ENCODE assay signal across 26 mouse cellular contexts in genomic region chr5:96981987-96982386, GRCm38 (mm10). TPM values are rescaled to one million over a fixed set of nuclear protein-coding genes. Genes with fewer than 3 reads are reported as not detected.
DNase-seq lines count a peak whose midpoint lies in the region; ATAC-seq and TF ChIP-seq lines count a peak whose summit lies in the region.
"Had no signal": no experiment of that assay in that cellular context is flagged by ENCODE, and none has a peak within 500 bp of the region (broad histone marks: within the 10 kb centered on the region; RNA-seq: fewer than 3 reads in every experiment).

No protein-coding gene starts in this region.

- H3K4me2 ChIP-seq in heart, embryonic 11.5 days: no peak overlapping the region
- H3K4me2 ChIP-seq in liver, embryonic 13.5 days: no peak overlapping the region
- no peak overlapping the region for H3K4me2 ChIP-seq in liver, postnatal 0 days (ENCODE audit: low read depth, low read length)
- H3K4me2 ChIP-seq in forebrain, embryonic 12.5 days: no peak overlapping the region
- H3K4me2 ChIP-seq: embryonic facial prominence, embryonic 15.5 days; forebrain, embryonic 13.5 days; hindbrain, embryonic 12.5 days; midbrain, embryonic 13.5 days; neural tube, embryonic 13.5 days had no signal

- no peaks in the 10 kb centered on the region for H3K9me3 ChIP-seq in heart, embryonic 11.5 days (replicated peaks; ENCODE audit: control insufficient read depth, low read length)
- H3K9me3 ChIP-seq in liver, embryonic 13.5 days (replicated peaks): no peaks in the 10 kb centered on the region
- no peaks in the 10 kb centered on the region for H3K9me3 ChIP-seq in liver, postnatal 0 days (ENCODE audit: low read length)
- H3K9me3 ChIP-seq in limb, embryonic 10.5 days (replicated peaks): no peaks in the 10 kb centered on the region
- H3K9me3 ChIP-seq in forebrain, embryonic 12.5 days: no peaks in the 10 kb centered on the region
- H3K9me3 ChIP-seq: embryonic facial prominence, embryonic 10.5 days; embryonic facial prominence, embryonic 15.5 days; forebrain, embryonic 13.5 days; G1E; heart, embryonic 15.5 days; hindbrain, embryonic 12.5 days; midbrain, embryonic 13.5 days; neural tube, embryonic 13.5 days had no signal

- peaks cover 4% of the 10 kb centered on the region for H3K27me3 ChIP-seq in heart, embryonic 11.5 days (ENCODE audit: control insufficient read depth, insufficient read depth, low read length)
- H3K27me3 ChIP-seq in liver, embryonic 13.5 days: peaks cover 18% of the 10 kb centered on the region
- peaks cover 4% of the 10 kb centered on the region; the same call in 1 of the 2 replicates for H3K27me3 ChIP-seq in liver, postnatal 0 days (ENCODE audit: insufficient read depth, low read length)
- peaks cover 12% of the 10 kb centered on the region; the same call in 1 of the 2 replicates for H3K27me3 ChIP-seq in limb, embryonic 10.5 days (ENCODE audit: low read depth, poor library complexity, severe bottlenecking)
- H3K27me3 ChIP-seq in forebrain, embryonic 12.5 days: 0 out of 2 replicates have a peak, but pooled peaks cover 4% of the 10 kb centered on the region
- no peaks in the 10 kb centered on the region for H3K27me3 ChIP-seq in thymus, adult 2 months (ENCODE audit: control insufficient read depth, insufficient read depth, low read length)
- H3K27me3 ChIP-seq: embryonic facial prominence, embryonic 15.5 days; forebrain, embryonic 13.5 days; heart, embryonic 15.5 days; hindbrain, embryonic 12.5 days; midbrain, embryonic 13.5 days; neural tube, embryonic 13.5 days had no signal

- TF ChIP-seq EP300 in liver, postnatal 0 days (IDR thresholded peaks at IDR 0.05; ENCODE audit: low read depth): no peak

- WGBS in heart, embryonic 11.5 days (ENCODE audit: insufficient replicate concordance): 71% methylated on average over 3 of the region's 3 CpGs
- WGBS in liver, embryonic 13.5 days (ENCODE audit: insufficient replicate concordance): 53% methylated on average over 3 of the region's 3 CpGs
- 53% methylated on average over 3 of the region's 3 CpGs for WGBS in liver, postnatal 0 days (ENCODE audit: insufficient replicate concordance)
- WGBS in limb, embryonic 10.5 days: 89% methylated on average over 3 of the region's 3 CpGs
- 82% methylated on average over 3 of the region's 3 CpGs for WGBS in forebrain, embryonic 12.5 days
- 91% methylated on average over 3 of the region's 3 CpGs for WGBS in thymus, adult 2 months

- TF ChIP-seq CTCF in liver, postnatal 0 days (IDR thresholded peaks at IDR 0.05; ENCODE audit: low read depth): no peak
- TF ChIP-seq CTCF in thymus, adult 2 months (IDR thresholded peaks at IDR 0.05; ENCODE audit: borderline replicate concordance, control insufficient read depth, extremely low read depth, insufficient read depth, low read length, poor library complexity): no peak

- H3K9ac ChIP-seq in heart, embryonic 11.5 days (ENCODE audit: low read depth, low read length): no peak overlapping the region
- H3K9ac ChIP-seq in liver, embryonic 13.5 days: no peak overlapping the region
- no peak overlapping the region for H3K9ac ChIP-seq in liver, postnatal 0 days (replicated peaks)
- no peak overlapping the region for H3K9ac ChIP-seq in forebrain, embryonic 12.5 days
- H3K9ac ChIP-seq: embryonic facial prominence, embryonic 15.5 days; forebrain, embryonic 13.5 days; heart, embryonic 15.5 days; hindbrain, embryonic 12.5 days; midbrain, embryonic 13.5 days; neural tube, embryonic 13.5 days had no signal

- no peak overlapping the region for H3K4me3 ChIP-seq in heart, embryonic 11.5 days (ENCODE audit: low read depth, low read length)
- no peak overlapping the region for H3K4me3 ChIP-seq in liver, embryonic 13.5 days (replicated peaks)
- H3K4me3 ChIP-seq in liver, postnatal 0 days (ENCODE audit: low read depth, low read length): no peak overlapping the region
- no peak overlapping the region for H3K4me3 ChIP-seq in limb, embryonic 10.5 days
- H3K4me3 ChIP-seq in forebrain, embryonic 12.5 days (replicated peaks): no peak overlapping the region
- no peak overlapping the region for H3K4me3 ChIP-seq in thymus, adult 2 months (ENCODE audit: control insufficient read depth, insufficient read depth, low read length)
- H3K4me3 ChIP-seq: embryonic facial prominence, embryonic 10.5 days; embryonic facial prominence, embryonic 15.5 days; forebrain, embryonic 13.5 days; heart, embryonic 15.5 days; hindbrain, embryonic 12.5 days; midbrain, embryonic 13.5 days; neural tube, embryonic 13.5 days had no signal

- peak; percentile 4 for DNase-seq in heart, adult 11 months
- no peak for DNase-seq in liver, embryonic 13.5 days
- no peak for DNase-seq in liver, postnatal 0 days
- peak; percentile 20 for DNase-seq in limb, embryonic 10.5 days (ENCODE audit: low spot score)
- DNase-seq in thymus, adult 2 months: no peak
- DNase-seq: adrenal gland, adult 8-10 months; cerebellum, adult 2 months; cerebellum, postnatal 25 days; gastrocnemius, postnatal 10 days; layer of hippocampus, postnatal 36 days; liver; lung, adult 18-20 months; lung, postnatal 10 days; thymus, postnatal 14 days had no signal

- no peak for ATAC-seq in heart, embryonic 11.5 days (replicated peaks; ENCODE audit: insufficient number of reproducible peaks, low FRiP score, low TSS enrichment)
- 0 out of 2 replicates have a peak, but pooled peaks have one; percentile 39 for ATAC-seq in liver, embryonic 13.5 days (ENCODE audit: low read depth)
- ATAC-seq in liver, postnatal 0 days: no peak
- no peak for ATAC-seq in forebrain, embryonic 12.5 days (ENCODE audit: low FRiP score)
- ATAC-seq: forebrain, embryonic 13.5 days; hindbrain, postnatal 0 days; midbrain, embryonic 13.5 days had no signal

- TF ChIP-seq POLR2A in thymus, adult 2 months (IDR thresholded peaks at IDR 0.05; ENCODE audit: control insufficient read depth, extremely low read depth, insufficient read depth, low read length, poor library complexity): no peak

- H3K36me3 ChIP-seq in heart, embryonic 11.5 days (ENCODE audit: control insufficient read depth, insufficient read depth, low read length): no peaks in the 10 kb centered on the region
- no peaks in the 10 kb centered on the region for H3K36me3 ChIP-seq in liver, embryonic 13.5 days
- H3K36me3 ChIP-seq in liver, postnatal 0 days (replicated peaks; ENCODE audit: insufficient read depth, low read length): no peaks in the 10 kb centered on the region
- H3K36me3 ChIP-seq in limb, embryonic 10.5 days: no peaks in the 10 kb centered on the region
- H3K36me3 ChIP-seq in forebrain, embryonic 12.5 days (replicated peaks): no peaks in the 10 kb centered on the region
- no peaks in the 10 kb centered on the region for H3K36me3 ChIP-seq in thymus, adult 2 months (ENCODE audit: control insufficient read depth, insufficient read depth, low read length)
- H3K36me3 ChIP-seq: embryonic facial prominence, embryonic 10.5 days; embryonic facial prominence, embryonic 15.5 days; G1E; heart, embryonic 15.5 days; hindbrain, embryonic 12.5 days; midbrain, embryonic 13.5 days; neural tube, embryonic 13.5 days had no signal

- H3K4me1 ChIP-seq in heart, embryonic 11.5 days (ENCODE audit: control insufficient read depth, insufficient read depth, low read length): peaks cover 10% of the 10 kb centered on the region
- peaks cover 57% of the 10 kb centered on the region for H3K4me1 ChIP-seq in liver, embryonic 13.5 days (replicated peaks)
- H3K4me1 ChIP-seq in liver, postnatal 0 days (ENCODE audit: insufficient read depth): peaks cover 32% of the 10 kb centered on the region
- H3K4me1 ChIP-seq in limb, embryonic 10.5 days: 0 out of 2 replicates have a peak, but pooled peaks cover 4% of the 10 kb centered on the region
- H3K4me1 ChIP-seq in forebrain, embryonic 12.5 days: peaks cover 3% of the 10 kb centered on the region; the same call in 1 of the 2 replicates
- H3K4me1 ChIP-seq in thymus, adult 2 months (replicated peaks; ENCODE audit: control insufficient read depth, insufficient read depth, low read length): no peaks in the 10 kb centered on the region

- H3K27ac ChIP-seq in heart, embryonic 11.5 days (ENCODE audit: low read depth, low read length): no peak overlapping the region
- no peak overlapping the region for H3K27ac ChIP-seq in liver, embryonic 13.5 days
- H3K27ac ChIP-seq in liver, postnatal 0 days (ENCODE audit: low read depth): no peak overlapping the region
- H3K27ac ChIP-seq in limb, embryonic 10.5 days: no peak overlapping the region
- no peak overlapping the region for H3K27ac ChIP-seq in forebrain, embryonic 12.5 days
- H3K27ac ChIP-seq in thymus, adult 2 months (ENCODE audit: control insufficient read depth, insufficient read depth, low read length): no peak overlapping the region
- H3K27ac ChIP-seq: embryonic facial prominence, embryonic 10.5 days; embryonic facial prominence, embryonic 15.5 days; forebrain, embryonic 13.5 days; hindbrain, embryonic 12.5 days; hindbrain, postnatal 0 days; macrophage; midbrain, embryonic 13.5 days; neural tube, embryonic 13.5 days had no signal

RNA-seq across cellular contexts. Expression of gene Bmp2k, which starts 15.5 kb away (rescaled TPM):
- polyA plus RNA-seq in heart, embryonic 11.5 days (2014; fragmentation: Nextera tagmentation; extraction: Ambion mirVana): 10.0 and 12.7 TPM in 2 replicates
- polyA plus RNA-seq in liver, embryonic 13.5 days (2015; fragmentation: Nextera tagmentation; extraction: Ambion mirVana): 34.7 and 39.3 TPM in 2 replicates
- 13.6 and 15.2 TPM in 2 replicates for polyA plus RNA-seq in liver, postnatal 0 days (2015; fragmentation: Nextera tagmentation; extraction: Ambion mirVana)
- 7.5 and 8.5 TPM in 2 replicates for polyA plus RNA-seq in limb, embryonic 10.5 days (2016; fragmentation: Nextera tagmentation; extraction: Ambion mirVana)
- polyA plus RNA-seq in forebrain, embryonic 12.5 days (2016; fragmentation: Nextera tagmentation; extraction: Ambion mirVana): 9.2 TPM in 2 replicates
- 21.7 and 27.5 TPM in 2 replicates for polyA plus RNA-seq in thymus, adult 2 months (2012; rRNA removed)

Comparison
In these comparisons a context has a peak if more than half of its experiments do, and no peak if none do; other contexts are left out.
1. DNase-seq: peak in heart, adult 11 months (single experiment) and limb, embryonic 10.5 days (single experiment); none in liver, embryonic 13.5 days (single experiment), liver, postnatal 0 days (single experiment) and thymus, adult 2 months (single experiment).